Mouse (Mus musculus) limb, embryonic 11.5 days (tissue): Measurements from ENCODE around the gene Obox6. TPM values are rescaled to one million over a fixed set of nuclear protein-coding genes. Genes with fewer than 3 reads are reported as not detected.

Source experiments
- polyA plus RNA-seq: library from polyadenylated mRNA; unstranded; fragments of >200 nt; fragmentation: Nextera tagmentation; extraction: Ambion mirVana; gene quantifications from 2 replicates; pipeline ENCODE4 v1.2.1, GENCODE M21; 2014

The Obox6 gene
- polyA plus RNA-seq, 1 experiment from 2014 or later: not detected

Other genes with a start within 250 kb of the Obox6 start
- not detected in 2 replicates for gene Obox3, start 199.8 kb downstream of the Obox6 start, polyA plus RNA-seq
- not detected in 2 replicates for gene Obox5, start 89.5 kb downstream of the Obox6 start, polyA plus RNA-seq
- gene Crx, start 40.3 kb upstream of the Obox6 start, polyA plus RNA-seq: not detected in 2 replicates
- gene Crxos, start 42.9 kb upstream of the Obox6 start, polyA plus RNA-seq: not detected in 2 replicates
- gene Selenow, start 82.7 kb upstream of the Obox6 start, polyA plus RNA-seq: 778 and 804 TPM in 2 replicates
- 195 and 197 TPM in 2 replicates for gene Nop53, start 106.4 kb upstream of the Obox6 start, polyA plus RNA-seq
- gene Ehd2, start 127.9 kb upstream of the Obox6 start, polyA plus RNA-seq: 8.1 and 9.3 TPM in 2 replicates
- 9.3 and 10.1 TPM in 2 replicates for gene Bicra, start 208.2 kb upstream of the Obox6 start, polyA plus RNA-seq
- not detected in 2 replicates for gene Zfp541, start 222.1 kb upstream of the Obox6 start, polyA plus RNA-seq